Comparison of ENCODE assay signal across 9 mouse cellular contexts in genomic region chr17:37050876-37051275, GRCm38 (mm10). TPM values are rescaled to one million over a fixed set of nuclear protein-coding genes. Genes with fewer than 3 reads are reported as not detected.
DNase-seq lines count a peak whose midpoint lies in the region; ATAC-seq and TF ChIP-seq lines count a peak whose summit lies in the region.
"Had no signal": no experiment of that assay in that cellular context is flagged by ENCODE, and none has a peak within 500 bp of the region (broad histone marks: within the 10 kb centered on the region; RNA-seq: fewer than 3 reads in every experiment).

No protein-coding gene starts in this region.

- no peak for DNase-seq in heart, embryonic 10.5 days (ENCODE audit: low spot score)
- DNase-seq in heart, adult 8-10 months (ENCODE audit: low spot score) = no peak
- DNase-seq in testis, postnatal 14 days (ENCODE audit: low spot score) = no peak
- DNase-seq in kidney, postnatal 0 days (ENCODE audit: low spot score) = no peak
- DNase-seq in neural tube, embryonic 11.5 days (ENCODE audit: low spot score) = peak; percentile 40
- no peak for DNase-seq in adipocyte (ENCODE audit: low spot score)
- DNase-seq in layer of hippocampus, adult 11-12 months (ENCODE audit: low spot score) = no peak

- peak overlapping the region; percentile 83 for H3K27ac ChIP-seq in heart, embryonic 10.5 days
- no peak overlapping the region for H3K27ac ChIP-seq in testis, adult 2 months (ENCODE audit: control insufficient read depth, insufficient read depth, low read depth, low read length)
- H3K27ac ChIP-seq in kidney, postnatal 0 days = no peak overlapping the region
- H3K27ac ChIP-seq in neural tube, embryonic 11.5 days (ENCODE audit: low read depth, low read length) = no peak overlapping the region

- peaks cover 30% of the 10 kb centered on the region for H3K4me1 ChIP-seq in heart, embryonic 10.5 days
- H3K4me1 ChIP-seq in testis, adult 2 months (ENCODE audit: control insufficient read depth, insufficient read depth, low read length) = peaks cover 23% of the 10 kb centered on the region
- peaks cover 9% of the 10 kb centered on the region; the same call in 1 of the 2 replicates for H3K4me1 ChIP-seq in kidney, postnatal 0 days (replicated peaks; ENCODE audit: insufficient read depth, low read length)
- H3K4me1 ChIP-seq in neural tube, embryonic 11.5 days (ENCODE audit: control insufficient read depth, insufficient read depth, low read length) = peaks cover 15% of the 10 kb centered on the region

- WGBS in heart, embryonic 10.5 days = 3% methylated on average over 27 of the region's 27 CpGs
- 6% methylated on average over 27 of the region's 27 CpGs for WGBS in kidney, postnatal 0 days
- 1% methylated on average over 27 of the region's 27 CpGs for WGBS in neural tube, embryonic 11.5 days

- peak overlapping the region; percentile 49 for H3K9ac ChIP-seq in kidney, postnatal 0 days (ENCODE audit: low read depth, low read length)
- peak overlapping the region; percentile 79 for H3K9ac ChIP-seq in neural tube, embryonic 11.5 days (ENCODE audit: low read length)

- peak overlapping the region; percentile 80 for H3K4me3 ChIP-seq in heart, embryonic 10.5 days
- H3K4me3 ChIP-seq in testis, adult 2 months (ENCODE audit: control insufficient read depth, low read depth, low read length) = peak overlapping the region; percentile 75
- H3K4me3 ChIP-seq in kidney, postnatal 0 days (replicated peaks; ENCODE audit: low read depth, low read length) = peak overlapping the region; percentile 51
- peak overlapping the region; percentile 73 for H3K4me3 ChIP-seq in neural tube, embryonic 11.5 days (ENCODE audit: low read depth, low read length)

- TF ChIP-seq CTCF in testis, adult 2 months (IDR thresholded peaks at IDR 0.05; ENCODE audit: control insufficient read depth, insufficient read depth, insufficient replicate concordance, low read depth, low read length) = no peak
- TF ChIP-seq CTCF in kidney, postnatal 0 days (IDR thresholded peaks at IDR 0.05; ENCODE audit: low read depth) = no peak

- H3K4me2 ChIP-seq in kidney, postnatal 0 days (ENCODE audit: low read length) = peak overlapping the region; percentile 88
- peak overlapping the region; percentile 96 for H3K4me2 ChIP-seq in neural tube, embryonic 11.5 days (ENCODE audit: low read depth)

- H3K36me3 ChIP-seq in heart, embryonic 10.5 days = peaks cover 26% of the 10 kb centered on the region
- no peaks in the 10 kb centered on the region for H3K36me3 ChIP-seq in testis, adult 2 months (ENCODE audit: control insufficient read depth, insufficient read depth, low read length)
- H3K36me3 ChIP-seq in kidney, postnatal 0 days (ENCODE audit: insufficient read depth, low read length) = 0 out of 2 replicates have a peak, but pooled peaks cover 12% of the 10 kb centered on the region
- H3K36me3 ChIP-seq in neural tube, embryonic 11.5 days (ENCODE audit: control insufficient read depth, insufficient read depth, low read length) = peaks cover 3% of the 10 kb centered on the region

- no peak for ATAC-seq in kidney, postnatal 0 days (replicated peaks; ENCODE audit: low FRiP score, low read depth)
- peak; percentile 1; the same call in 1 of the 2 replicates for ATAC-seq in neural tube, embryonic 11.5 days (ENCODE audit: insufficient read depth, low FRiP score, low TSS enrichment)

- H3K27me3 ChIP-seq in heart, embryonic 10.5 days (ENCODE audit: insufficient read depth, poor library complexity, severe bottlenecking) = peaks cover 27% of the 10 kb centered on the region
- H3K27me3 ChIP-seq in testis, adult 2 months (ENCODE audit: control insufficient read depth, insufficient read depth, low read length) = no peaks in the 10 kb centered on the region; the same call in 1 of the 2 replicates
- no peaks in the 10 kb centered on the region for H3K27me3 ChIP-seq in kidney, postnatal 0 days (ENCODE audit: insufficient read depth, low read length)
- H3K27me3 ChIP-seq in neural tube, embryonic 11.5 days (ENCODE audit: control insufficient read depth, insufficient read depth, low read length) = peaks cover 9% of the 10 kb centered on the region; the same call in 1 of the 2 replicates

- no peak for TF ChIP-seq POLR2A in testis, adult 2 months (IDR thresholded peaks at IDR 0.05; ENCODE audit: control insufficient read depth, low read depth, low read length)

- no peaks in the 10 kb centered on the region for H3K9me3 ChIP-seq in heart, embryonic 10.5 days
- no peaks in the 10 kb centered on the region for H3K9me3 ChIP-seq in kidney, postnatal 0 days (replicated peaks; ENCODE audit: low read length)
- H3K9me3 ChIP-seq in neural tube, embryonic 11.5 days (ENCODE audit: control insufficient read depth, low read length) = no peaks in the 10 kb centered on the region

RNA-seq across cellular contexts. Expression of gene Gabbr1, which starts 5.1 kb away (rescaled TPM):
- 5.8 and 9.6 TPM in 2 replicates for polyA plus RNA-seq in heart, embryonic 10.5 days (2016; fragmentation: Nextera tagmentation; extraction: Ambion mirVana)
- total RNA-seq in heart, adult 8-10 months (2022) = 1 to 10 TPM; 7.2 to 9.2 (median 7.4) TPM
- 11.4 and 12.3 TPM in 2 replicates for polyA plus RNA-seq in testis, adult 2 months (2012; rRNA removed)
- polyA plus RNA-seq in kidney, postnatal 0 days (2015; fragmentation: Nextera tagmentation; extraction: Ambion mirVana) = 5.2 and 6.1 TPM in 2 replicates
- 21.3 and 22.7 TPM in 2 replicates for polyA plus RNA-seq in neural tube, embryonic 11.5 days (2014; fragmentation: Nextera tagmentation; extraction: Ambion mirVana)

RNA-seq across cellular contexts. Expression of gene Mog, which starts 27.7 kb away (rescaled TPM):
- polyA plus RNA-seq in heart, embryonic 10.5 days (2016; fragmentation: Nextera tagmentation; extraction: Ambion mirVana) = 0.10 and 0.14 TPM in 2 replicates
- total RNA-seq in heart, adult 8-10 months (2022) = not detected
- 0.05 TPM in 1 of 2 replicates, not detected in the other for polyA plus RNA-seq in testis, adult 2 months (2012; rRNA removed)
- polyA plus RNA-seq in kidney, postnatal 0 days (2015; fragmentation: Nextera tagmentation; extraction: Ambion mirVana) = not detected in 2 replicates
- polyA plus RNA-seq in neural tube, embryonic 11.5 days (2014; fragmentation: Nextera tagmentation; extraction: Ambion mirVana) = 0.23 and 0.40 TPM in 2 replicates
- total RNA-seq: MEL had no signal

RNA-seq across cellular contexts. Expression of gene Olfr90, which starts 37.4 kb away (rescaled TPM):
- not detected in 2 replicates for polyA plus RNA-seq in heart, embryonic 10.5 days (2016; fragmentation: Nextera tagmentation; extraction: Ambion mirVana)
- total RNA-seq in heart, adult 8-10 months (2022) = not detected
- polyA plus RNA-seq in testis, adult 2 months (2012; rRNA removed) = not detected in 2 replicates
- polyA plus RNA-seq in kidney, postnatal 0 days (2015; fragmentation: Nextera tagmentation; extraction: Ambion mirVana) = not detected in 2 replicates
- polyA plus RNA-seq in neural tube, embryonic 11.5 days (2014; fragmentation: Nextera tagmentation; extraction: Ambion mirVana) = not detected in 2 replicates

RNA-seq across cellular contexts. Expression of gene Olfr91, which starts 47.2 kb away (rescaled TPM):
- polyA plus RNA-seq in heart, embryonic 10.5 days (2016; fragmentation: Nextera tagmentation; extraction: Ambion mirVana) = 0.15 TPM in 1 of 2 replicates, not detected in the other
- not detected for total RNA-seq in heart, adult 8-10 months (2022)
- polyA plus RNA-seq in testis, adult 2 months (2012; rRNA removed) = 0.11 and 0.22 TPM in 2 replicates
- not detected in 2 replicates for polyA plus RNA-seq in kidney, postnatal 0 days (2015; fragmentation: Nextera tagmentation; extraction: Ambion mirVana)
- not detected in 2 replicates for polyA plus RNA-seq in neural tube, embryonic 11.5 days (2014; fragmentation: Nextera tagmentation; extraction: Ambion mirVana)
- total RNA-seq: MEL had no signal

RNA-seq across cellular contexts. Expression of gene Zfp57, which starts 49.9 kb away (rescaled TPM):
- 65.9 and 84.5 TPM in 2 replicates for polyA plus RNA-seq in heart, embryonic 10.5 days (2016; fragmentation: Nextera tagmentation; extraction: Ambion mirVana)
- total RNA-seq in heart, adult 8-10 months (2022) = 1 to 10 TPM in 3 of 4 experiments, under 1 TPM in 1; 0.87 to 2.4 (median 1.4) TPM
- polyA plus RNA-seq in testis, adult 2 months (2012; rRNA removed) = 16.0 and 16.5 TPM in 2 replicates
- polyA plus RNA-seq in kidney, postnatal 0 days (2015; fragmentation: Nextera tagmentation; extraction: Ambion mirVana) = 28.2 and 32.6 TPM in 2 replicates
- polyA plus RNA-seq in neural tube, embryonic 11.5 days (2014; fragmentation: Nextera tagmentation; extraction: Ambion mirVana) = 128 and 135 TPM in 2 replicates
- total RNA-seq: MEL had no signal
